Comparison of ENCODE assay signal across 21 mouse cellular contexts in genomic region chr5:64437720-64438119, GRCm38 (mm10).
DNase-seq lines count a peak whose midpoint lies in the region; ATAC-seq and TF ChIP-seq lines count a peak whose summit lies in the region.
"Had no signal": no experiment of that assay in that cellular context is flagged by ENCODE, and none has a peak within 500 bp of the region (broad histone marks: within the 10 kb centered on the region; RNA-seq: fewer than 3 reads in every experiment).

No protein-coding gene starts in this region.

- no peak for TF ChIP-seq EP300 in liver, postnatal 0 days (IDR thresholded peaks at IDR 0.05; ENCODE audit: low read depth)

- DNase-seq in liver, embryonic 13.5 days = no peak
- no peak for DNase-seq in liver, postnatal 0 days
- DNase-seq in 3T3-L1 (ENCODE audit: low read depth, low spot score) (peak; percentile 36), NIH3T3 (ENCODE audit: low read depth) (peak; percentile 61)
- DNase-seq in left cerebral cortex, adult 8-10 months (ENCODE audit: low spot score in 2 of 2) = no peak
- no peak for DNase-seq in right cerebral cortex, adult 2 months (ENCODE audit: low spot score in 2 of 2)
- DNase-seq: adrenal gland, postnatal 36 days; cerebellum, adult 9-10 months; gastrocnemius, postnatal 10 days; heart, adult 18-20 months; heart, postnatal 14 days; kidney, adult 9 months; kidney, postnatal 14 days; lung, adult 2 months had no signal

- peak overlapping the region; percentile 11; the same call in 1 of the 2 replicates for H3K9ac ChIP-seq in liver, embryonic 13.5 days
- H3K9ac ChIP-seq in liver, postnatal 0 days (replicated peaks) = no peak overlapping the region
- H3K9ac ChIP-seq in stomach, embryonic 16.5 days (ENCODE audit: low read length) = no peak overlapping the region
- H3K9ac ChIP-seq: heart, embryonic 13.5 days; limb, embryonic 12.5 days had no signal

- peaks cover 61% of the 10 kb centered on the region for H3K4me1 ChIP-seq in liver, embryonic 13.5 days (replicated peaks)
- H3K4me1 ChIP-seq in liver, postnatal 0 days (ENCODE audit: insufficient read depth) = peaks cover 16% of the 10 kb centered on the region
- H3K4me1 ChIP-seq in stomach, embryonic 16.5 days (ENCODE audit: control insufficient read depth, insufficient read depth, low read length) = peaks cover 19% of the 10 kb centered on the region

- WGBS in liver, embryonic 13.5 days (ENCODE audit: insufficient replicate concordance) = 80% methylated on average over 5 of the region's 5 CpGs
- 73% methylated on average over 5 of the region's 5 CpGs for WGBS in liver, postnatal 0 days (ENCODE audit: insufficient replicate concordance)
- 56% methylated on average over 5 of the region's 5 CpGs for WGBS in stomach, embryonic 16.5 days

- peak overlapping the region; percentile 96 for H3K27ac ChIP-seq in liver, embryonic 13.5 days
- H3K27ac ChIP-seq in liver, postnatal 0 days (ENCODE audit: low read depth) = no peak overlapping the region
- H3K27ac ChIP-seq in stomach, embryonic 16.5 days (ENCODE audit: low read length) = peak overlapping the region; percentile 60; the same call in 1 of the 2 replicates
- H3K27ac ChIP-seq: heart, embryonic 13.5 days; hindbrain, postnatal 0 days; limb, embryonic 12.5 days had no signal

- H3K36me3 ChIP-seq in liver, embryonic 13.5 days = no peaks in the 10 kb centered on the region
- no peaks in the 10 kb centered on the region for H3K36me3 ChIP-seq in liver, postnatal 0 days (replicated peaks; ENCODE audit: insufficient read depth, low read length)
- H3K36me3 ChIP-seq in stomach, embryonic 16.5 days (ENCODE audit: control insufficient read depth, insufficient read depth, low read length) = no peaks in the 10 kb centered on the region
- H3K36me3 ChIP-seq: heart, embryonic 13.5 days; limb, embryonic 12.5 days had no signal

- H3K4me3 ChIP-seq in liver, embryonic 13.5 days (replicated peaks) = no peak overlapping the region
- H3K4me3 ChIP-seq in liver, postnatal 0 days (ENCODE audit: low read depth, low read length) = no peak overlapping the region
- no peak overlapping the region for H3K4me3 ChIP-seq in stomach, embryonic 16.5 days (replicated peaks; ENCODE audit: low read length)
- H3K4me3 ChIP-seq: heart, embryonic 13.5 days; limb, embryonic 12.5 days; megakaryocyte, embryonic 14.5 days had no signal

- no peaks in the 10 kb centered on the region for H3K27me3 ChIP-seq in liver, embryonic 13.5 days
- H3K27me3 ChIP-seq in liver, postnatal 0 days (ENCODE audit: insufficient read depth, low read length) = no peaks in the 10 kb centered on the region
- no peaks in the 10 kb centered on the region for H3K27me3 ChIP-seq in stomach, embryonic 16.5 days (ENCODE audit: control insufficient read depth, insufficient read depth, low read length)
- H3K27me3 ChIP-seq: heart, embryonic 13.5 days; limb, embryonic 12.5 days had no signal

- H3K4me2 ChIP-seq in liver, embryonic 13.5 days = no peak overlapping the region
- H3K4me2 ChIP-seq in liver, postnatal 0 days (ENCODE audit: low read depth, low read length) = no peak overlapping the region
- no peak overlapping the region for H3K4me2 ChIP-seq in stomach, embryonic 16.5 days (ENCODE audit: low read depth, low read length)
- H3K4me2 ChIP-seq: heart, embryonic 13.5 days; limb, embryonic 12.5 days had no signal

- ATAC-seq in liver, embryonic 13.5 days (ENCODE audit: low read depth) = no peak
- ATAC-seq in liver, postnatal 0 days = no peak
- ATAC-seq in stomach, embryonic 16.5 days (ENCODE audit: insufficient read depth, low FRiP score) = peak; percentile 46; the same call in 1 of the 2 replicates
- ATAC-seq: forebrain, embryonic 14.5 days; hindbrain, postnatal 0 days; intestine, embryonic 16.5 days had no signal

- H3K9me3 ChIP-seq in liver, embryonic 13.5 days (replicated peaks) = no peaks in the 10 kb centered on the region
- no peaks in the 10 kb centered on the region for H3K9me3 ChIP-seq in liver, postnatal 0 days (ENCODE audit: low read length)
- H3K9me3 ChIP-seq in stomach, embryonic 16.5 days (replicated peaks; ENCODE audit: control insufficient read depth, low read length) = no peaks in the 10 kb centered on the region
- H3K9me3 ChIP-seq: heart, embryonic 13.5 days; limb, embryonic 12.5 days; megakaryocyte, embryonic 14.5 days had no signal

- no peak for TF ChIP-seq CTCF in liver, postnatal 0 days (IDR thresholded peaks at IDR 0.05; ENCODE audit: low read depth)

Comparison
In these comparisons a context has a peak if more than half of its experiments do, and no peak if none do; other contexts are left out.
1. DNase-seq: peak in 3T3-L1 (single experiment) and NIH3T3 (single experiment); none in liver, embryonic 13.5 days (single experiment), liver, postnatal 0 days (single experiment), left cerebral cortex, adult 8-10 months (0 of 2) and right cerebral cortex, adult 2 months (0 of 2).